Mouse (Mus musculus) bone marrow, adult 2 months (tissue): ENCODE results near the gene Synpo2.

ENCODE experiments used
- CTCF ChIP-seq: fragments of 200-500 bp; IDR thresholded peaks from 2 replicates; pipeline ENCODE4 v1.5.1; 2011; ENCODE audit warnings: low read length, control low read depth; ENCODE audit not compliant: control insufficient read depth, insufficient read depth
- POLR2A ChIP-seq: fragments of 200-500 bp; IDR thresholded peaks from 2 replicates; pipeline ENCODE4 v1.6.1; 2011; ENCODE audit warnings: low read depth, mild to moderate bottlenecking, control low read depth, low read length, borderline replicate concordance; ENCODE audit not compliant: control insufficient read depth

DNA sequence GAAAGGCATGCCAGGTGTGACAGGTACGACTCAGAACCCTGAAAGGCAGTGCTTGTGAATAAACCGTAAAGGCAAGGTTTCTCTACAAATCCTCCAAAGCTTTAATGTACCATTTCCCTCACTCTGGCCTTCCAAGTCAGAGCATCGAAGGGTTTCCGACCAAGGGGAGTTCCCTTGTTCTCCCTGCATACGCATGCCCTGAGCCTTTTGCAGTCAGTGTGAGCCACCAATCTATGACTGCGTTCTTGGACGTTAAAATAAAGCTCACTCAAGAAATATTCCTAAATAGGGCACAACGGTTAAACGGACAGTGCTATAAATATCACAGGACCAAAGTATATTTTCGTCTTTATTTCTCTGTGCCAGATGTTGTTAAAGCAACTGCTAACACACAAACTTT lies 51.7 kb downstream of the Synpo2 start:
- TF ChIP-seq POLR2A: no peak
- no peak for TF ChIP-seq CTCF
